Mouse (Mus musculus) erythroid progenitor cell, adult 5-6 weeks (primary cell): ENCODE results near the gene Lrrc4c. TPM values are rescaled to one million over a fixed set of nuclear protein-coding genes. Genes with fewer than 3 reads are reported as not detected.

Experiments used
- ATAC-seq: replicated peaks from 2 replicates; pipeline ENCODE4 v1.8.0; 2016; ENCODE audit warnings: moderate number of reproducible peaks, mild to moderate bottlenecking, moderate TSS enrichment, inconsistent platforms; ENCODE audit not compliant: poor library complexity, low FRiP score, severe bottlenecking
- total RNA-seq, 2 experiments: library from RNA; stranded (forward) in 1 of 2; stranded (reverse) in 1 of 2; fragments of 150-400 nt in 1 of 2; fragments of 186-747, 209-891 nt in 1 of 2; gene quantifications; 2 replicates each; pipeline versions ENCODE4 v1.2.3 to v1.2.4; 2015 to 2017; ENCODE audit warnings: low replicate concordance in 2 of 2

Lrrc4c gene
- total RNA-seq, 2 experiments from 2014 or later = not detected

DNA sequence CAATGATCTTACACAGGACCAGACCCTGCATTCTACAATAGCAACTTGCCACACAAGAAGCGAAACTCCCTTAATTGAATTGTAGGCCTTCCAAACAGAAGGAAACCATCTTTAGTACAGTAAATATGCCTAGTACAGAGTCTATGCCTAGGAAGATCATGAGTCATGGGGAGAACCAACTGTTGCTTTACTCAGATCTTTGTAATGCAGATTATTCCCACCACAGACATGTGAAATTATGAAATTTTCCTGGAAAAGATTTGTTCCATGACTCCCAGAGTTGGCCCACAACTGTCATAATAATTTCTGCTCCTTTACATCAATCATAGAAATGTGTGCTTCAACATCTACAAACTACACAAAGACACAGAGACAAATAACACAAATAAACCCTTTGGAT lies 1116.2 kb downstream of the Lrrc4c start:
- ATAC-seq = no peak

DNA sequence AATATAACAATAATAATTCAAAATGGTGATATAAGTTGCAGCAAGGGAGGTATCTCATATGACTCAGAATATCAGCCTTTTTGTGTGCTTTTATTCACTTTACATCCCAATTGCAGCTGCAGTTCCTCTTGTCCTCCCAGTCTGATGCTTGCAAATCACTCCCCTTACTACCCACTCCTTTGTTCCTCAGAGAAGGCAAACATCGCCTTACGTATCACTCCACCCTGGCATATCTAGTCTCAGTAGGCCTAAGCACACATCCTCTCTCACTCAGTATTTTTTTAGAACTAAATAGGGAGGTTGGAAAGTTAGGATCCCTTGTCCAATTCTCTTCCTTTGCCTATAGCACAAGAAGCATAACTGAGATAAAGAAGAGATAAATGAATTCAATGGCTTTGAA lies 1117.6 kb downstream of the Lrrc4c start:
- no peak for ATAC-seq

DNA sequence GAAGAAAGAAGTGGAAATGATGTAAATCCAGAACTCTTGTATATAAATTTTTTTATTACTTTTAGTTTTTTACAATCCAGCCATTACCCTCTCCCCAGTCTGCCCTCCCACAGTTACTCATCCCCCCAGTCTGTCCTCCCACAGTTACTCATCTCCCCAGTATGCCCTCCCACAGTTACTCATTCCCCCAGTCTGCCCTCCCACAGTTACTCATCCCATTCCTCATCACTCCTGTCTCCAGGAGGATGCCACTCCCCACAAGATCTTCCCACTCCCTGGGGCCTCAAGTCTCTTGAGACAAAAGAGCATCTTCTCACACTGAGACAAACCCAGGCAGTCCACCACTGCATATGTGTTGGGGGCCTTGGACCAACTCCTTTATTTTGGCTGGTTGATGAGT lies 1119.8 kb downstream of the Lrrc4c start:
- ATAC-seq = no peak

DNA sequence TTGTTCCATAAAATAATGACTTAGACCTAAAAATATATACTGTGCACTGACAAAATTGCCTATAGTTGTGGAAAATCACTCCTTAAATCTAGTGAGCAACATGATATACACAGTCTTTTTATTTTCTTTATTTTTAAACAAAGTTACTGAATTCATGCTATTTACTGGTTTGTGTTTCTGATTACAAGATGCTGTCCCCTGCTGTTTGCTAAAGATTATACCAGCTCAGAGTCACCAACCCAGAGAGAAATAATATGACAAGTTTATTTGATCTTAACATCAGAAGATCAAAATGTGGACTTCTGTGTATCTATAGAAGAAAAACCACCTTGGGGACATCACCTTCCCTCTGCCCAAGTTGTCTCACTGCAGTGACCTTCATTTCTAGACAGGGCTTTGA lies 1145.6 kb downstream of the Lrrc4c start:
- no peak for ATAC-seq

DNA sequence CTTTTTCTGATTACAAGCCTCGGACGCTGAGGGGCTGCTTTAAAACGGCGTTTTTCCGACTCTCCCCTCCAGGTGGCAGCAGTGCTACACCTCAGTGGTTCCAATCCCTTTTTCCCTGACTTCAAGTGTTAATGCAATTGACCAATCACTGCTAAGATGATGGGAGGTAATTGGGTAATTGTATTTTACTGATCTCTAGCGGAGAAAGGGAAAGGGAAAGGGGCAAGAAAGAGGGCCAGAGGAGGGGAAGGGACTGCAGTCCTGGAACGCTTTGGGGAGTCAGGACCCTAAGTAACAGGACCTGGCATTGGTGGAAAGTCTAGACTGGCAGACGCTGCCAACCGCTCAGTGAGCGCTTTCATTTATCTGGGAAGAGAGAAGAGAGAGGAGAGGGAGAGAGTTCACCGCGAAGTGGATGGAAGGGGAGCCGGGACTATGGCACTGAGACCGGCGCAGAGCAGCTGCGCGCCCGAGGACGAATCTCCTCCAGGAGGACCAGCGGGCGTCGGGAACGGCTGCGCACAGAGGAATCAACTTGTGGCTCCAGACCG lies 1148.3 kb downstream of the Lrrc4c start:
- no peak for ATAC-seq

DNA sequence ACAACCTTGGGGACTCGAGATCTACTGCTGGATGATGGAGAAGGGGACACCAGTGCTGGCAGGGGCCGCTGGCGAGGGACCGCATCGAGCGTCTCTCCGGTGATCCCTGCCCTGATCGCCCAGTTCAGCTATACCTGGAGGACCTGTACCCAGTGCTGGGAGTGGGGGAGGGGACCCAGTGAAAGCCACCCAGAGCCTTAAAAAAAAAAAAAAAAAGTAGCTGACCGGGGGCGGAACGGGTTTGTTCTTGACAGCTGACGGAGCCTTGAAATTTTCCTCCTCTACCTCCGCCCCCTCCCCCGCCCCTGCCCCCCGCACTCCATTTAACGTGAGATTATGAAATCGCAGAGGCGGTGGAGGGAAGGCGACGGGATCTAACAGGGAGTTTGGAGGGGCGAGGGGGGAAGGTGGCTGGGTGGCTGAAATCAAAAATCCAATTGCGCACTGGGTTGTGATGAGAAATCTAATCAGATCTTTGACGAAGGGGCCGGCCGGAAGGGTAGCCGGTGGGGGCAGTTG lies 1149.1 kb downstream of the Lrrc4c start:
- no peak for ATAC-seq

DNA sequence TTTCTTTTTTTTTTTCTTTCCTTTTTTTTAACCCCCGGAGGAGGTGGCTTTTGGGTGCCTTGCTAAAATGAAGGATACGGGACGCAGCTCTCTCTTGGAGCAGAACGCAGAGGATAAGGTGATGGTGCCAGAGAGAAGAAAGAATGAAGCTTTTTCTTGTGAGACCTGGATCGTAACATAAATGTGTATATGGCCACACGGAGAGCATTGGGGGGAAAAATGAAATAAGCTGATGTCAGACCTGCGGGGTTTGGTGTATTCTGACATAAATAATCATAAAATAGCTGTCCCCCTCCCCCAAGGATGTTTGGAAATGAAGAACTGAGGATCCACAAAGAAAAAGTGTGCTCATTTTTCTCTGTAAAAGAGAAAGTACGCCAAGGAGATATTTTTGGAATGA lies 1149.7 kb downstream of the Lrrc4c start:
- no peak for ATAC-seq

DNA sequence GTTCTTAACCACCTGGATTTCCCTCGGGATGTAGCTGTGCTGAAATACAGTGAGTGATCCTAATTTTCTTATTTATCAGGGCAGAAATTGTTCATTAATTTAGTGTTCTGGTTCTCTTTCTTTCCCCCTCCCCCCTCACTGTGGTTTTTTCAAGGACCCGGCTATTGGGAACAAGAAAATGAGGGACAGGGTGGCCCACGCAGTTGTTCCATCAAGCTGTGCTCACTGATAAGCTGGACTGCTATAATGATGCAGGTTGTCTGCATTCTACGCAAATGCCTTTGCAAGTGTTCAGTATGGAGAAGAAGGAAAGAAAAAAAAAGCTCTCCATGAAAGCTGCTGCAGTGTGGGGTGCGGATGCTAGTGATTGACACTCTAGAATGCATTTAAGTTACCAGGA lies 1150.4 kb downstream of the Lrrc4c start:
- ATAC-seq = no peak

DNA sequence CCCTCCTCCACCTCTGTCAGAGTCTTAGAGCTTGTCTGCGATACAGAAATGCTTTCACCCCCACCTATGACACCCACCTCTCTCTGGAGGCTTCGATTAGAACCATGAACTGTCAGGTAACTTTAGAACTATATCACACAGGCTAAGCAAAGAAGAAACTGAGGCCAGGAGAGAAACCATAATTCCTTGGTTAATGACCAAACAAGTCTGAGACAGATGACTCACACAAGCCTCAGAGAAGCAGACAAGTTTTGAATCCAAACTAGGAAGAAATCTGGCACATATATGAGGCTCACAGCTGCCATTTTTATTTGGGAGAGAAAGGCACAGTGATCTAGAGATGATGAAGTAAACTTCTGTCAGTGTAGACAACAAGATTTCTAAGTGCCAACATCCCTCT lies 1151.4 kb downstream of the Lrrc4c start:
- no peak for ATAC-seq

DNA sequence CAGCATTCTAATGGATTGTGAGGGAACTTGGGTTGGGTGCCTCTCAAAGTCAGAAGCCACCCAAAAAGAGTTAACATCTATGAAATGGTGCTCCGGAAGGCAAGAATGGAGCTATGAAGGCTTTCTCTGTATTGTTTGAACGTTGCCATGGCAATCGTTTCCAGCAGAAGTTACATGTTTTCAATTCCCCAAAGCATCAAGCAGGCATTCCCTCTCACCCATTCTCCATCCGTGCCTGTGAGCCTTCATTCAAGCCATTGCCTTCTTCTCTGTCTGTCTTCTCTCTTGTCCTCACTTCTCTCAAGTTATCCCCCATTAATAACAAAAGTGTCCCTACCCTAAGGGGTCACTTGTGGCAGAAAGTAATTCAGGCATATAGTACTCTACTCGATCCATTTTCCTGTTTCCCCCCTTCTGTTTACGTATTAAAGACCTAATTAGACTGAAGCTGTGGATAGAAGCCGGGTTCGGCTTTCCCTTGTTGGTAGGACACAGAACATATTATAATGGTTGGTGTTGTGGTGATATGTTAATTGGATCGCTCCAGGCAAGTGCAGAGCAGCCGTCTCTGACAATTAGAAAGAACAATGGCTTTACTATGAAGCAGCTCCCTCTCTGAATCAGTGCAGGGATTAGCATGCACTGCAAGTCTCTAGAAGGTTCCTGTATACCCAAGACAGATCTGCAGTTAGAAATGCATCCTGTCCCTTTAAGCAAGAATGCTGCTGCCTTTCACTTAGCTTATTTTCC lies 1160.4 kb downstream of the Lrrc4c start:
- ATAC-seq = no peak

DNA sequence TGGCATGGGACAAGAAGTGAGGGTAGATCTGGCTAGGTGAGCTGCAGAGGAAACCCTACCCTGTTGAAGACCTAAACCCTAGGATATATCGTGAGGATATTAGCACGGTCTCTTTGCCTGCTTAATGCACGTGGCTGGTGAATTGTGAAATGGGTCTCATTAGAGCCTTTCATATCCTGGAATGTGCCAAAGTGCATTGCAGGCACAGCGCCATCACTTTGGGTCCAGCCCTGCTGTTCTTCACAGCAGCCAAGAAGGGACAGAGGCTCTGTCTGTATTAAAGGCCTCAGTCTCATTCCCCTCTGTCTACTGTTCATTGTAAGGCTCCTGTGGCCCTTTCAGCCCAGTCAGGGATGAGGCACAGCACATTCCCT lies 1160.9 kb downstream of the Lrrc4c start:
- no peak for ATAC-seq

DNA sequence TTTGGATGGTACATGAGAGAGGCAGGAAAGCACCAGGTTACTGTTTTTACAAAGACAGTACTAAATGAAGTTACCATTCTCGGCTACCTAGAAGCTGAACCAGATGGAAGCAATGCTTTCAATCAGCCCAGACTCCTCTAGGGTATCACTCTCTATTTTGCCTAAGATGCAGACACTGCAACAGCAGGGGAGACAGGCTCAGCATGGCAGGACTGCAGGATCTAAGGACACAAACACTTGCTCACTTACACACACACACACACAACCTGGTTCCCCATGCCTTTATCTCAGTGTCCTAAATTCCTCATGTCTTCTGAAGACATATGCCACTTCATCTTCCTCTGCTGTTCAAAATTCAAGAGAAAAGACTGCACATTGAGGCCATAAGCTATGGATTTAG lies 1167.0 kb downstream of the Lrrc4c start:
- no peak for ATAC-seq

DNA sequence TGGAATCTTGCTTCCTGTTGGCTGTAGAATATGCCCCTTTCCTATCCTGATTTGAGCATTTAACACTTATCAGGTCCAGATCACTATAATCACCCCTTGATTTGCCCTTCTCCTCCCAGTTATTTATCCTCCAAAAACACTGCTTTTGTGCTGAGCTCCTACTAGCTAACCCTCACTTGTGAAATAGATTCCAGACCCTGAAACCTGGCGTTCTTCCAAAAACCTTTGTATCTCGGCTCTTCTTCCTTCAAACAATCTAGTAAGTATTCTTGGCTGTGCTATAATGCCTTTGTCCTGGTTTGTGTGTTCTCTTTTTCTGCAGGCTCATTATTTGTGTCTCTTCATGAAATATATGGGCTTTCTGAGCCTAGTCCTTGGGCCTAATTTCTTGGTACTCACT lies 1167.6 kb downstream of the Lrrc4c start:
- no peak for ATAC-seq

DNA sequence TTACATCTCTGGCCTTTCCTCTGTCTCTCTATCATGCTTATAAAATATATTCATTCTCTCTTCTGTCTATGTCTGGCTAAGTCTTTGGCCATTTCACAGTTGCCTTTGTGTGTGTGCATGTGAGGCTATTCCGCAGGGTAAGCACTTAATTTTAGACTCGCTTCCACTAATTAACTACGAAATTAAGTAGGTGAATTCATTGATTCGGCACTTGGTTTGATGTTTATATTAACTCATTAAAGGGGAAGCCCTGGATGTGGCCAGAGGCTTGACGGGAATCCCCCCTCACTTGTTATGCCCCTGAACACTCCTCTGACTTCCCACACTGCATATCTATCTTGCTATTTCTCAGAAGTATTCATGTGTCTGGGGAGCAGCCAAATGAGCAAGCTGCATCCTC lies 1169.6 kb downstream of the Lrrc4c start:
- ATAC-seq = no peak

DNA sequence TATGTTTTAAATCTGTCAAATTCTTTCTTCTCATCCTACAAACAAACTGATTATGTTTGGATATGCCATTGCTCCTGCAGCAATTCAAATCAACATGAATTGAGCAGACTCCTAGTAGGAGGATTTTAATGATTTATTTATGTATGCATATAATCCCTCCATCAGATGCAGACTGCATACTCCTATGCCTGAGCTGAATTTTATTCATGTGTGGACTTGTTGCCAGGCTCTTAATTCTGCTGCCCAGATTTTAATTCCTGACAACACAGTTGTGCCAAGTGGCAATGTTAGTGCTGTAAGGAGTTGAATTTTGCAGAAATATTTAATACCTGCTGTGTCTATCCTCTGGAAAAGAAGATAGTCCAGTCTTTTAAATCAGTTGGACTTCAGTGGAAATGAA lies 1179.1 kb downstream of the Lrrc4c start:
- ATAC-seq = no peak

DNA sequence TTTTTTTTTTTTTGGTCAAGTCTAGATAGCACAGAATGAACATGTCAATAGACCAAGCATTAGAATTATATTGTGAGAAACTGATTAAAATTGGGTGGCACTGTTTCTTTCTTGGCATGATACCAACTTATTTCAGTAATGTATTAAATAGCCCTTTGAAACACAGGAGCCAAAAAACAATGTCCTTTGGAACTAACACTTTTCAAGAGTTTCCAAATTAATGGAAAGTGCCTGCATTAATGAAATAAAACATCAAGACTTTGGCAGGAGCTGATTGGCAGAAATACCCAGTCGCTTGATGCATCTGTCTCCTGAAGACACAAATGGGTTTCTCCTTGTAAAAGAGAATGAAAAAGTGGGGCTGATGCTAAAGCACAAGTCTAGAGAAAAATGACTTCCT lies 1184.5 kb downstream of the Lrrc4c start:
- ATAC-seq = no peak

DNA sequence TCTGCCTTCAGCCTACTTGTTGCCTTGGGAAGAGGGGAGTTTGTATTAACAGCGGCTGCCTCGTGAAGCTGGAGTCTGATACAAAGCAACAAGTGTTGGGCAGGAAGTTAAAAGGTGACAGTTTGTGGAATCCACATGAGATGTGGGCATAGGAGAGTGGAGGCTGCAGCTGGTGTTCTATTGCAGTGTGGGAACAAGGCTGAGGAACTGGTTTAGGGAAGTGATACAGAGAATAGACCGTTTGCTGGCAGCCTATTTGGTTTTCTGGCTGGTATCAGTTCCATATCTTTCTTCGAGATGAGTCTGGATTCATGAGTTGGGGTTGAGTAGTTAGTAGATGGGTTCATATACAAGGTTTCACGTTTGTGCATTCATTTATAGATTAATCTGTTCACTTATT lies 1186.9 kb downstream of the Lrrc4c start:
- no peak for ATAC-seq

DNA sequence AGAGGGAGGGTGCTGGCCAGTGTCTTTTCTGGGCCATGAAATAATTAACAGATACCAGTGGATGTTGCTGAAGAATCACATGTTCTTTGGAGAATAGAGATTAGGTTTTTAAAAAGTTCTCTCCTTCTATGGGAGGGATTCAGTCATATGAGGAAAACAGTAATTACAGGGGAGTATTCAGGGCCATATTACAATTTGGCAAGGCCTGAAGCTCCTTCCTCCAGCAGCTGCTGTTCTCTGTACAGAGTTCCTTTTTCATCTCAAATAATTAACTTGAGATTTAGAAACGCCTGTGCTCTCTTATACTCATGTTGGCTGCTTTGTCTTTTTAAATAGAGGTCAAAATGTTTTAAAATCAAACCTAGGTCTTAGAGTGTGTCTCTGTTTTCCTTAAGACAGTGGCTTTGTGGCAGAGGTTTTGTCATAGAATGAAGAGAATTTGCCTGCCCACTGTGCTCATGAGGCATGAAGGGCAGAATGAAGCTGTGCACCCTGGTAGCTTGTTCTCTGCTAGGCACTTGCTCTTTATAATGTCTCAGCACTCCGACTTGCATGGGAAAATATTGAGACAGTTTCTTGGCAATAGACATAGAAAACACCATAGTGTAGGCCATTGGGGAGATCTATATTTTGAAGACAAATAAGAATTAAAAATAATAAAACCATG lies 1206.4 kb downstream of the Lrrc4c start:
- no peak for ATAC-seq

DNA sequence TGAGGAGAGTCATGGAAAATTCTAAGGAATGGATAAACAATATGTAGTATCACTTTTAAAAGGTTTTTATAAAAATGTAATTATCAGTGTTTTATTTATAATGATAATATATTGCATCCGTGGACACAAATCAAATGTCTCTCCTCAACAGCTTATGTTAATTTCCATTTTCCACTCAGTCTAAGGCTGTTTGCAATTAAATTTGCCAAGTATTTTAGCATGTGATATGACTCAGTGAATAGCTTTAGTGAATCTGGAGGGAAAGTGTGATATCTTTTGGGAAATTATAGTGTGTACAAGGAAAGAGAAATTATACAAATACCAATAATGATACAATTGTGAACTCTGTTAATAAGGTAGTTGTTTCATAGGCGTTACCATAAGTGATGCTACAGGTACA lies 1207.1 kb downstream of the Lrrc4c start:
- ATAC-seq = no peak

DNA sequence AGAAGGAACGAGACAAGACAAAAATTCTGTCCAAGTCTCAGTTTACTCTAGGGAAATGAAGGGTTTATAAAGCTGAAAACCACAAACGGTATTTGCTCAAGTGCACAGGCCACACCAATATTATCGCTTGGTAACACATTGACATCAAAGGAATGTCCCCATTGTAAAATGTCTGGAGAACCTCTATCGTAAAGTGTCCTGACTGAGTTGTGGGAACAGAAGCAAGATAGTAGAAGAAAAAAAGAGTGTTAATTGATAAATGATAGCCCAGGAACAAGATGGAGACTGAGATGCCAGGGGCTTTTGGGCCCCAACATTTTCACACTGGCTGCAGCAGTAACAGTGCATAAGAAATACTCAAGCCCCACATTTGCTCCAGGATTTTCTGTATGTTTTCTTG lies 1212.7 kb downstream of the Lrrc4c start:
- ATAC-seq = no peak
